Mouse (Mus musculus) hindbrain, embryonic 12.5 days (tissue): ENCODE data around the gene Dnm2. TPM values are rescaled to one million over a fixed set of nuclear protein-coding genes. Genes with fewer than 3 reads are reported as not detected.
"Not testable (repeated sequence)": the region's sequence is repeated elsewhere in the genome, so short reads cannot be mapped to it uniquely, and the experiment has no call there.

Experiments used
- ATAC-seq: fragments of 200-750 bp; cut with Nextera tagmentation; 2 replicates; pipeline ENCODE4 v1.8.0; 2017; ENCODE audit warnings: moderate TSS enrichment; ENCODE audit not compliant: low FRiP score
- H3K27ac ChIP-seq: fragments of 300-500 bp; sonication (generic); 2 replicates; pipeline ENCODE4 v1.5.1; 2016; ENCODE audit warnings: mild to moderate bottlenecking
- H3K27me3 ChIP-seq: fragments of 300-500 bp; sonication (generic); 2 replicates; pipeline ENCODE4 v1.6.1; 2016; ENCODE audit warnings: mild to moderate bottlenecking
- H3K36me3 ChIP-seq: fragments of 300-500 bp; sonication (generic); 2 replicates; pipeline ENCODE4 v1.6.1; 2016; ENCODE audit warnings: mild to moderate bottlenecking
- H3K4me1 ChIP-seq: fragments of 300-500 bp; sonication (generic); 2 replicates; pipeline ENCODE4 v1.6.1; 2016
- H3K4me2 ChIP-seq: fragments of 300-500 bp; sonication (generic); replicated peaks from 2 replicates; pipeline ENCODE4 v1.6.1; 2016; ENCODE audit warnings: mild to moderate bottlenecking
- H3K4me3 ChIP-seq: fragments of 300-500 bp; sonication (generic); 2 replicates; pipeline ENCODE4 v1.5.1; 2016; ENCODE audit warnings: mild to moderate bottlenecking
- H3K9ac ChIP-seq: fragments of 300-500 bp; sonication (generic); 2 replicates; pipeline ENCODE4 v1.6.1; 2016; ENCODE audit warnings: mild to moderate bottlenecking, moderate library complexity
- H3K9me3 ChIP-seq: fragments of 300-500 bp; sonication (generic); replicated peaks from 2 replicates; pipeline ENCODE4 v1.6.1; 2016; ENCODE audit warnings: mild to moderate bottlenecking
- WGBS: fragments of 180-500 bp; shearing (Covaris S2); methylation state at CpG from one replicate; pipeline ENCODE4 v1.1.7; 2016; 5-methylcytosine and 5-hydroxymethylcytosine counted together
- polyA plus RNA-seq: library from polyadenylated mRNA; unstranded; fragments of >200 nt; fragmentation: Nextera tagmentation; extraction: Ambion mirVana; gene quantifications from 2 replicates; pipeline ENCODE4 v1.2.1, GENCODE M21; 2016

Gene Dnm2
- polyA plus RNA-seq, 1 experiment from 2014 or later: 83.9 TPM

DNA sequence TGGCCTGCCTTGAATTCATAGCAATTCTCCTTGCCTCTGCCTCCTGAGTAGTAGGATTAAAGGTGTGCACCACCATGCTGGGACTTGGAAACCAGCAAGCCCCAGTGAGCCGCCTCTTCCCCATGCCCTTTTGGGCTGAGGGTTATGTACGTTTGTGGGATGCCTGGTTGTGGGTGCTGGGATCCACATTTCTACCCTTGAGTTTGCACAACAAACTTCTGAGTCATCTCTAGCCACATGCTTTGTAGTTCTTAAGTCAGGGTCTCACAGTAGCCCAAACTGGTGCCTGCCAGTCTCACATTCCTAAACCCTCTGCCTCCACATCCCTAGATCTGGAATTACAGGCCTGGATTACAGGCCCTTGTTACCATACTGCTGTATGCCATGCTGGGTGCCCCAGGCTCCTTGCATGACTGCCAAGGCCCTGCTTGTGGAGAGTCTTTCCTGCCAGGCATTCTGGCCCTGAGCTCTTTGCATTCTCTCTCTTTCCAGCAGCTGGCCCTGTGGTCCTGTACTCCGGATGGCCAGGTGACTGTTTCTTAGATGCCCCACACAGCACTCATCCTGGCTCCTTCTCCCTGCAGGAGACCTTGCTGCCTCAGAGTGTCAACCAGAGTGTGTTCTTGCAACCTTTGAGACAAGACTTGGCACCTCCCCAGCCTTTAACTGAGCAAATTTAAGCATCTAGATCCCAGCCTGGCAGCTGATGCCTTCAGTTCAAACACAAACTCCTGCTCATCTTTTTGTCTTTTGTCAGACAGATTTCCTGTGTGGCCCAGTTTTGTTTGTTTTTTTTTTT lies 39.3 kb downstream of the Dnm2 start:
- Histone ChIP-seq H3K27me3 (no peaks in the 10 kb centered on the region), H3K9me3 (no peaks in the 10 kb centered on the region), H3K36me3 (peaks cover 46% of the 10 kb centered on the region), H3K4me1 (peaks cover 2% of the 10 kb centered on the region; the same call in 1 of the 2 replicates), H3K4me2 (no peak overlapping the region), H3K27ac (no peak overlapping the region), H3K4me3 (no peak overlapping the region), H3K9ac (no peak overlapping the region)
- no peak for ATAC-seq
- WGBS: 89% methylated on average over 3 of the region's 3 CpGs

- H3K4me2 ChIP-seq, ATAC-seq, H3K9ac ChIP-seq, H3K4me1 ChIP-seq, H3K27ac ChIP-seq, H3K9me3 ChIP-seq, H3K27me3 ChIP-seq, H3K4me3 ChIP-seq: not testable (repeated sequence)
- 94% methylated on average over 7 of the region's 7 CpGs for WGBS
- peaks cover 47% of the 10 kb centered on the region for H3K36me3 ChIP-seq
Measured at GRCm38 (mm10) chr9:21464565-21464928, 39.8 kb downstream of the Dnm2 start.

- no peak overlapping the region for H3K9ac ChIP-seq
- H3K36me3 ChIP-seq: peaks cover 71% of the 10 kb centered on the region
- H3K9me3 ChIP-seq: no peaks in the 10 kb centered on the region
- 88% methylated on average over 20 of the region's 20 CpGs for WGBS
- H3K4me1 ChIP-seq: no peaks in the 10 kb centered on the region
- H3K4me2 ChIP-seq: no peak overlapping the region
- no peak overlapping the region for H3K4me3 ChIP-seq
- no peaks in the 10 kb centered on the region for H3K27me3 ChIP-seq
- ATAC-seq: no peak
- H3K27ac ChIP-seq: no peak overlapping the region
Measured at GRCm38 (mm10) chr9:21469032-21470024, 44.6 kb downstream of the Dnm2 start.

DNA sequence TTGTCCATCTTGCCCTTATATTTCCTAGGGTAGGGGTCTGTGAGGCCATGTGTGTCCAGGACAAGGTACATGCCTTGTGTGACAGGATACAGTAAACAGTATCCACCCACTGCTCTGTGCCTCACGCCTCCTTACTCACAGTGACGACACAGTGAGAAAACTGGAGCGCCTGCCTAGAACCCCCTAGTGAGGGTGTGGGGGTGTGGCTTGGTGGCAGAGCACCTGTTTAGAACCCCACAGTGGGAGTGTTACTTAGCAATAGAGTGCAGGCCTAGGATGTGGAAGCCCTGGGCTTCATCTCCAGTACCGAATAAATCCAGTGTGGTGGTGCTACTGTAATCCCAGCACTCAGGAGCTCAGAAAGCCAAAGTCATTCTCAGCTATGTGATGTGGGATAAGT lies 48.2 kb downstream of the Dnm2 start:
- Histone ChIP-seq H3K36me3 (peaks cover 86% of the 10 kb centered on the region), H3K4me3 (no peak overlapping the region), H3K4me2 (no peak overlapping the region), H3K4me1 (no peaks in the 10 kb centered on the region), H3K9me3 (peaks cover 8% of the 10 kb centered on the region; the same call in 1 of the 2 replicates), H3K9ac (no peak overlapping the region), H3K27me3 (no peaks in the 10 kb centered on the region), H3K27ac (no peak overlapping the region)
- no peak for ATAC-seq
- 90% methylated on average over 4 of the region's 4 CpGs for WGBS

DNA sequence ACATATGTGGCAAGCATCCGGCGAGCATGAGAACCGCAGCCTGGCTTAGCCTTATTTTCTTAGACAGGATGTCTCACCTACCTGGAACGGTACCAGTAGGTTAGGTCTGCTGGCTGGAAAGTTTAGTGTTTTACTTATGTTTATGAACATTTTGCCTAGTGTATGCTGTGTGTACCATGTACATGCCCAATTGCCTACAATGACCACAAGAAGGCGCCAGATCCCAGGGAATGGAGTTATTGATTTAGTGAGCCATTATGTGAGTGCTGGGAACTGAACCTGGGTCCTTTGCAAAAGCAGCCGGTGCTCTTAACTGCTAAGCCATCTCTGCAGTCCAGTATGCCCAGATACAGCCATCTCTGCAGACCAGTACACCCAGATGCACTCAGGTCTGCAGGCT lies 53.0 kb downstream of the Dnm2 start:
- Histone ChIP-seq H3K4me3 (no peak overlapping the region), H3K36me3 (peaks cover 93% of the 10 kb centered on the region)
- WGBS: 98% methylated on average over 6 of the region's 6 CpGs

DNA sequence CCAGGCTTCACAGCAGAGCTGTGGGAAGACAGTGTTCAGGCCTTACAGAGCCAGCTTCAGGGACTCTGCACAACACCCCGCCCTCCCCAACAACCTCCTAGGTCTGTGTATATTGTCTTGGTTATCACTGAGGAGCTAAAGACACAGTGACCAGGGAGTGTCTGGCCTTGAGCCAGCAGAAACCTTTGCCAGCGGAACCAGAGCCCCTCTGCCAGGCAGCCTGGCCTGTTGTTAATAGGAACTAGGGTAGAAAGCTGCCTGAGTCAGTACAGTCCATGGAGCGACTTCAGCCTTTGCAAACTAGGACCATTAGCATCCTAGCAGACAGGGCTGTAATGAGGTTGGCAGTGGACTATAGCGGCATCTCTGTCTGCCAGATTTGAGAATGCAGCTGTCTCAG lies 59.4 kb downstream of the Dnm2 start:
- Histone ChIP-seq H3K9ac (no peak overlapping the region), H3K4me3 (no peak overlapping the region), H3K4me2 (no peak overlapping the region), H3K9me3 (no peaks in the 10 kb centered on the region), H3K27ac (no peak overlapping the region), H3K36me3 (peaks cover 67% of the 10 kb centered on the region), H3K4me1 (no peaks in the 10 kb centered on the region), H3K27me3 (no peaks in the 10 kb centered on the region)
- ATAC-seq: no peak
- 94% methylated on average over 4 of the region's 4 CpGs for WGBS

More for the DNA sequence above, 53.0 kb downstream of the Dnm2 start:
- no peak for ATAC-seq
- Histone ChIP-seq H3K9ac (no peak overlapping the region), H3K4me1 (no peaks in the 10 kb centered on the region), H3K27ac (no peak overlapping the region), H3K27me3 (no peaks in the 10 kb centered on the region), H3K4me2 (no peak overlapping the region), H3K9me3 (peaks cover 8% of the 10 kb centered on the region; the same call in 1 of the 2 replicates)

- not testable (repeated sequence) for H3K9me3 ChIP-seq
- 95% methylated on average over 1 of the region's 2 CpGs for WGBS
Measured at GRCm38 (mm10) chr9:21488246-21488645, 63.5 kb downstream of the Dnm2 start.

DNA sequence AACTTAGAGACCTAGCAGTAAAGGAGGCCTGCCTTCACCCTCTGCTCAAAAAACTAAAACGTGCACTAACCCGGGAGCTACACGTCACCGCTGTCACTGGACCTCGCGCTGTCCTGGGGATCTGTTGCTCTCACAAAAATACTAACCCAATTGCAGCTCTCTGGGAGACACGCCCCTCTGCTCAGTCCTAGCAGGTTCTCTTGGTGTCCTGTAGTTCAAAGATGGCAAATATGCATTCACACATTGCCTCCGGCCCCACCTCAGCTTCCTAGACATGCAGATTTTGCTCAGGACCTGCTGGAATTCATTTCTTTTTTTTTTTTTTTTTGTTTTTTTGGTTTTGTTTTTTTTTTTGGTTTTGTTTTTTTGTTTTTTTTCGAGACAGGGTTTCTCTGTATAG lies 66.0 kb downstream of the Dnm2 start:
- no peak overlapping the region for H3K4me2 ChIP-seq
- H3K4me1 ChIP-seq: no peaks in the 10 kb centered on the region; the same call in 1 of the 2 replicates
- 88% methylated on average over 9 of the region's 9 CpGs for WGBS
- H3K27ac ChIP-seq: no peak overlapping the region
- ATAC-seq: no peak
- H3K9ac ChIP-seq: no peak overlapping the region
- H3K4me3 ChIP-seq: no peak overlapping the region
- no peaks in the 10 kb centered on the region for H3K9me3 ChIP-seq
- H3K36me3 ChIP-seq: peaks cover 36% of the 10 kb centered on the region
- H3K27me3 ChIP-seq: no peaks in the 10 kb centered on the region

More at GRCm38 (mm10) chr9:21488246-21488645, 63.5 kb downstream of the Dnm2 start:
- H3K4me2 ChIP-seq, ATAC-seq, H3K27me3 ChIP-seq, H3K27ac ChIP-seq, H3K9ac ChIP-seq, H3K4me1 ChIP-seq, H3K4me3 ChIP-seq: not testable (repeated sequence)
- H3K36me3 ChIP-seq: peaks cover 44% of the 10 kb centered on the region

GRCm38 (mm10) chr9:21493907-21494306 lies 69.2 kb downstream of the Dnm2 start:
- Histone ChIP-seq H3K4me3 (no peak overlapping the region), H3K9ac (no peak overlapping the region), H3K36me3 (peaks cover 43% of the 10 kb centered on the region), H3K27ac (no peak overlapping the region), H3K4me1 (no peaks in the 10 kb centered on the region; the same call in 1 of the 2 replicates), H3K9me3 (no peaks in the 10 kb centered on the region), H3K4me2 (no peak overlapping the region), H3K27me3 (no peaks in the 10 kb centered on the region)
- WGBS: 59% methylated on average over 2 of the region's 2 CpGs
- no peak for ATAC-seq

- H3K4me1 ChIP-seq: no peaks in the 10 kb centered on the region; the same call in 1 of the 2 replicates
- peaks cover 52% of the 10 kb centered on the region for H3K36me3 ChIP-seq
- H3K4me3 ChIP-seq: no peak overlapping the region
- 76% methylated on average over 9 of the region's 9 CpGs for WGBS
- no peak overlapping the region for H3K9ac ChIP-seq
- no peak overlapping the region for H3K4me2 ChIP-seq
- no peaks in the 10 kb centered on the region for H3K9me3 ChIP-seq
- no peak for ATAC-seq
- H3K27ac ChIP-seq: no peak overlapping the region
- H3K27me3 ChIP-seq: no peaks in the 10 kb centered on the region
Measured at GRCm38 (mm10) chr9:21494726-21495125, 70.0 kb downstream of the Dnm2 start.

GRCm38 (mm10) chr9:21496308-21497049 lies 71.8 kb downstream of the Dnm2 start:
- WGBS: 79% methylated on average over 19 of the region's 19 CpGs
- H3K27me3 ChIP-seq: no peaks in the 10 kb centered on the region
- peak overlapping the region; percentile 8; the same call in 1 of the 2 replicates for H3K4me3 ChIP-seq
- 0 out of 2 replicates have a peak overlapping the region, but pooled peaks have one; percentile 41 for H3K9ac ChIP-seq
- no peaks in the 10 kb centered on the region for H3K9me3 ChIP-seq
- no peaks in the 10 kb centered on the region; the same call in 1 of the 2 replicates for H3K4me1 ChIP-seq
- ATAC-seq: no peak
- H3K4me2 ChIP-seq: peak overlapping the region; percentile 26; the same call in 1 of the 2 replicates
- H3K36me3 ChIP-seq: peaks cover 51% of the 10 kb centered on the region
- peak overlapping the region; percentile 70 for H3K27ac ChIP-seq
